Mouse (Mus musculus) frontal cortex, postnatal 14 days (tissue): Measurements from ENCODE around the gene Fyn.

Experiments used
- DNase-seq, 2 experiments: peaks; one replicate each; pipeline ENCODE4 v3.0.0; 2022; ENCODE audit warnings: low spot score in 2 of 2

The Fyn gene

GRCm38 (mm10) chr10:39563552-39564223 lies 195.0 kb downstream of the Fyn start:
- DNase-seq, result no peak

GRCm38 (mm10) chr10:39566901-39567300 lies 198.2 kb downstream of the Fyn start:
- DNase-seq, result no peak

- no peak for DNase-seq
Observed at GRCm38 (mm10) chr10:39568991-39569390, 200.3 kb downstream of the Fyn start.

- no peak for DNase-seq
Observed at GRCm38 (mm10) chr10:39571011-39571410, 202.4 kb downstream of the Fyn start.

GRCm38 (mm10) chr10:39572050-39572671 lies 203.5 kb downstream of the Fyn start:
- DNase-seq, result no peak

GRCm38 (mm10) chr10:39572672-39573051 lies 204.0 kb downstream of the Fyn start:
- no peak for DNase-seq

- no peak for DNase-seq
Observed at GRCm38 (mm10) chr10:39576466-39576865, 207.8 kb downstream of the Fyn start.

- no peak for DNase-seq
Observed at GRCm38 (mm10) chr10:39580477-39580876, 211.8 kb downstream of the Fyn start.

- DNase-seq, result no peak
Observed at GRCm38 (mm10) chr10:39582385-39582784, 213.7 kb downstream of the Fyn start.

GRCm38 (mm10) chr10:39583718-39584117 lies 215.1 kb downstream of the Fyn start:
- DNase-seq, result no peak

GRCm38 (mm10) chr10:39587290-39587925 lies 218.8 kb downstream of the Fyn start:
- DNase-seq, result no peak

GRCm38 (mm10) chr10:39587973-39588746 lies 219.5 kb downstream of the Fyn start:
- no peak for DNase-seq

GRCm38 (mm10) chr10:39589765-39590546 lies 221.3 kb downstream of the Fyn start:
- DNase-seq, result no peak

GRCm38 (mm10) chr10:39590629-39591028 lies 222.0 kb downstream of the Fyn start:
- DNase-seq, result no peak

- no peak for DNase-seq
Observed at GRCm38 (mm10) chr10:39592501-39592900, 223.8 kb downstream of the Fyn start.

GRCm38 (mm10) chr10:39594716-39595115 lies 226.1 kb downstream of the Fyn start:
- no peak for DNase-seq

- DNase-seq, result no peak
Observed at GRCm38 (mm10) chr10:39595862-39596261, 227.2 kb downstream of the Fyn start.

GRCm38 (mm10) chr10:39597116-39597791 lies 228.6 kb downstream of the Fyn start:
- DNase-seq, result no peak

- no peak for DNase-seq
Observed at GRCm38 (mm10) chr10:39597792-39598183, 229.1 kb downstream of the Fyn start.

- DNase-seq, result no peak
Observed at GRCm38 (mm10) chr10:39599601-39600000, 230.9 kb downstream of the Fyn start.

- DNase-seq, result no peak
Observed at GRCm38 (mm10) chr10:39600115-39600514, 231.5 kb downstream of the Fyn start.
